Mouse (Mus musculus) CD4-positive helper T cell, adult 2 months (primary cell): ENCODE measurements around the gene Cacna2d1.

Source experiments
- DNase-seq: peaks from one replicate; pipeline ENCODE4 v3.0.0-alpha.2; 2012; ENCODE audit warnings: low read depth, missing footprints, low spot score

Cacna2d1 gene

DNA sequence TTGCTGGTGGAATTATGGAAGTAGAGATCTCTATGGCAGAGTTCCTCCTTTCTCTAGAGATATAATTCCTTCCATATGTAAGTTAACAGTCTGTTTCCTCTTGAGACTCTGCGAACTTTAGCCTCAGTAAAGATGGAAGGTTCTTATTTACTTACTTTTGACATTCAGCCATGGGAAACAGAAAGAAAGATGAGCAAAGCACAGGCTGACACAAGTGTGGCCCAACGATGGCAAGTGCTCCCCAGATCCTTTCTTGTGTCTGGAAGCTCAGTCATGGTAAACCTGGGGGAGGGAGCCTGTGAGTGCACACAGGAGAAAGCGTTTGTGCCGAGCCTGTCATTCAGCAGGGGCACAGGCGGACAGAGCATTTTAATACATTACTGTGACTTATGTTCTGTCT, 48.9 kb downstream of the Cacna2d1 start:
- no peak for DNase-seq

GRCm38 (mm10) chr5:15985228-15985858, 50.9 kb downstream of the Cacna2d1 start:
- DNase-seq = no peak

DNA sequence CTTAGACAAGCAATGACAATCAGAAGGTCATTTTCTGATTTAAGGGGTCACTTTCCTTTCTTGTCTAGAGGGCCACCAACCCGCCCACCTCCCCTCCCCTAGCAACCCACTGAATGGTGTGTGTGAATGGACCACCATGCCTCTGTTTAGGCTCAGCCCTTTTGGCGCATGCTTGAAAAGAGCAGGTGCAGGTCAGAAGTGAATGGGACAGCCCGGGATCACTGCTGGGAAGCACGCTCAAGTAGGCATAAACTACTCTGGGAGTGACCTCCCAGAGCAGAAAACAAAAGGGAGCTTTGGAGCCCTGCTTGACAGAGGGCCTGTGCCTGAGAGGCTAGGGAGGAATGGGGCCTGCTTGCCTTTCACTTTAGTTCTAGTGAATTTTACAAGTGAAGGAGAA, 51.4 kb downstream of the Cacna2d1 start:
- DNase-seq = peak; percentile 5

- no peak for DNase-seq
Measured at GRCm38 (mm10) chr5:15991428-15992139, 57.1 kb downstream of the Cacna2d1 start.

DNA sequence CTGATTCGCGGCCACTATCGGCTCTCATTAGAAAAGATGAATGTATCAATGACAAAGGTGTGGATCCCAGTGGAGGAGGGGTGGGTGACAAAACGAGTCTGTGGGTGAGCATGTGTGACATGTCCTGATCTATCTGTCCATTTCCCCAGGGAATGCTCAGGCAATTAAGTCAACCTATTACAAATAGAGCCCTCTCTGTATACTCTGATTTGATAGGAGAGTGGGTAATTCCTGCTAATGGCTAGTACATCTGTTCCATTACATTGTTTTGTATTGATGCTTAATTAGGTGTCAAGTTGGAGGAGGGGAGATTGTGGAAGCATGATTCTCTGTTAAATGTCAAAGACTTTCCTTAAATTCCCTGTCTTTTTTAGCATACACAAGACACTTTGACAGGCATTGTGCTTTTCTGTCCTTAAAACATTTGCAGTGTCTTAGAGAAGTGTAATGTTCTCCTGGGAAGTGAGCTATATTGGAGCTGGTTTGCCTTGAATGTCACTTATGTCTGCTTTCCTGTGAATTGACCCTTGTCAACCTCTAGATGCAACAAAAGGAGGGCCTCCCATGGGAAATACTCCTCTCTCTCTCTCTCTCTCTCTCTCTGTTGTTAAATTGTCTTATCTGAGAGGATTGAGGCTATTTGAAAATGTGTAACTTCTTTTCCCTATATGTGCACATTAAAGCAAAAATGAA, 58.9 kb downstream of the Cacna2d1 start:
- DNase-seq = no peak

GRCm38 (mm10) chr5:15997190-15997589, 62.7 kb downstream of the Cacna2d1 start:
- DNase-seq = no peak

GRCm38 (mm10) chr5:15997769-15998168, 63.3 kb downstream of the Cacna2d1 start:
- no peak for DNase-seq

- DNase-seq = no peak
Measured at GRCm38 (mm10) chr5:16000917-16001316, 66.4 kb downstream of the Cacna2d1 start.

GRCm38 (mm10) chr5:16002431-16003063, 68.1 kb downstream of the Cacna2d1 start:
- DNase-seq = no peak

GRCm38 (mm10) chr5:16004305-16004704, 69.8 kb downstream of the Cacna2d1 start:
- DNase-seq = no peak

DNA sequence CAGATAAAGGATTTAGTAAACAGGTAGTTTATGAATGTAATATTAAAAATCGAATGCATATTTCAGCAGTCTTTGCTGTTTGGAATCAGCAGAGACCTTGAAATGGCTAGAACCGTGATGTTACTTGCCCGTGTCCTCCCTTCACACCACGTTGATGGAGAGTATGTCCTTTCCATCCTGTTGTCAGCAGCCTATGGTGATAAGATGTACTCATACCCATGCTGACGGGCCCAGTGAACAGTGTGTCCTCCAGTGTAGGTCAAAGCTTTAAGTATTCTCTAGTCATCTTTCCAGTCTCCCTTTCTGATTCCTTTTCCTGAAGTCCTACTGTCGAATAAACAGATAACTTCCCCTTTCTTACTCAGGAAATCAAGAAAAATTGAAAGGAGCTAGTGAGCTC, 72.5 kb downstream of the Cacna2d1 start:
- DNase-seq = no peak

DNA sequence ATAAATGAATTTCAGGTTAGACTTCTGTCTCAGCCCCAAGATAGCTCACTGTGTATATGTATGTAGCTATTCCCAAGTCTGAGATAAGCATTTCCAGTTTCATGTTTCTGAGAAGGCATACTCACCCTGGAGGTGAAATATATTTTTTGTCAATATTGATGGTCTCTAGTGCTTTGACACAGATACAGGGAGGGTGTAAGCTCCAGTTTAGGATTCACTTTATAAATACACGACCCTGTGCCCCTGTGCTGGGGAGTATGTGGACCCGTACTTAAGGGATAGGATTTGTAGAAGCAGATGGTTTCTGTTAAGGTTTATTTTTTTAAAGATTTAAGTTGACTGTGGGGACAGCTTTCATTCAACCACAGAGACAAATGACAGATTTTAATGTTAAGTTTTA, 79.2 kb downstream of the Cacna2d1 start:
- DNase-seq = no peak

GRCm38 (mm10) chr5:16014392-16014791, 79.9 kb downstream of the Cacna2d1 start:
- DNase-seq = no peak

DNA sequence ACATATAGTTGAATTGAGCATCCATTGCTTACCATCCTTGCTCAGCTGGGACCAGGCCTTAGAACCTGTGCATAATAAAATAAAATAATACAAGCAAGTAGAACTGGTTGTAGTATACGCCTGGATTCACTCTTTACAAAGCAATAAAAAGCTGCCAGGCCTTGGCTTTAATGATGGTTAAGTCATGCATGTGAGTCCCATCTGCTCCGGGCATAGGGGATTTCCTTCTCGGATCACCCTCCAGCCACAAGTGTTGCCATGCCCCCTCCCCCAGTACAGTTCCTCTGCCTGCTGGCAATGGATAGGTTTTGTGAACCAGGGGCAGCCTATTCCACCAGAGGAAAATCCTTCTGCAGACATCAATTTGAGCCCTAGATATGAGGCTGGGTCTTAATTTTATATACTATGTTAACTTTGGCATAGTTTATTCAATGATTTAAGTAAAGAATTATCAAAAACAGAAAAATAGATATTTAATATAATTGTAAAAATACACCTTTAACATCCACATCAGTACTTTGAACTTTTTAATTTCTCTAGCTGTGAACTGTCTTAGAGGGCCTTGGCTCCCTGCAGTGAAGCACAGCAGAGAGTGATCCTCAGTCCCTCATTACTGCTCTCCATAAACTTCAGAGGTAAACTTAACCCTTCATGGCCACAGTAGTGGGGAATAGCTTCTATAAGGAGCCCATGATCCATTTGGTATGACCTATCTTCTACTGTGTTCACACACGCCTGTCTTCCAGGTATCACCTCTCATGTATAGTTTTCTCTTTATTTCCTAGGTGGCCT, 90.3 kb downstream of the Cacna2d1 start:
- no peak for DNase-seq

- DNase-seq = no peak
Measured at GRCm38 (mm10) chr5:16028881-16029280, 94.4 kb downstream of the Cacna2d1 start.

DNA sequence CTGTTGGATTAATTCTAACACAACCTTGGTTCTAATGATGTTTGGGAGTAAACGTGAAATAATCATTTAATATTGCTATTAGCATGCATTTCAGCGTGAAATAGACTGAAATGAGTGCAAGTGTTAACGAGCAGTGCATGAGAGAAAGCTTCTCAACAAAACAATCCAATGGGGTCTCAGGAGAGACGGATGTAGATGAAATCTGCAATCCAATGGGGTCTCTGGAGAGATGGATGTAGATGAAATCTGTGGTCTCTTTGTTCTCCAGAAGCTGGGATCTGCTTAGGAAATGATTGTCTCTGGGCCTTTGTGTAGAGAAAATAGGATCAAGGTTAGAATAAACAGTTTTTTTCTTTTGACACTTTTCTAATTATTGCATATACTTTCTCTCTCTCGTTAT, 95.0 kb downstream of the Cacna2d1 start:
- DNase-seq = no peak

DNA sequence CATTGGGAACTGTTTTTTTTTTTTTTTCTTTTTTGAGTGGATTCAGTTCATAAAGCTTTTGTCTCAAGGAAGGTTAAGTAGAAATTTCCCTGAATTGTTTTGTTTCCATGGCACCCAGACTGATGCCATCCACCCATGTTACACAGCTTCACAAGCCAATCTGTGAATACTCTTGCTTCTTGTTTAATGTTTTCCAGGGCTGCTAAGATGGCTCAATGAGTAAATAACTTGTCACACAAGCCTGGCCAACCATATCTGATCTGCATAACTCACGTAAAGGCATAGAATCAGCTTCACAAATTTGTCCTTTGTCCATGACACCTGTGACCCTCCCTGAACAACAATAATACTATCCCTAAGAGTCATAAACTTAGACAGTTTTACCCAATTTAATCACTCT, 99.1 kb downstream of the Cacna2d1 start:
- DNase-seq = no peak

DNA sequence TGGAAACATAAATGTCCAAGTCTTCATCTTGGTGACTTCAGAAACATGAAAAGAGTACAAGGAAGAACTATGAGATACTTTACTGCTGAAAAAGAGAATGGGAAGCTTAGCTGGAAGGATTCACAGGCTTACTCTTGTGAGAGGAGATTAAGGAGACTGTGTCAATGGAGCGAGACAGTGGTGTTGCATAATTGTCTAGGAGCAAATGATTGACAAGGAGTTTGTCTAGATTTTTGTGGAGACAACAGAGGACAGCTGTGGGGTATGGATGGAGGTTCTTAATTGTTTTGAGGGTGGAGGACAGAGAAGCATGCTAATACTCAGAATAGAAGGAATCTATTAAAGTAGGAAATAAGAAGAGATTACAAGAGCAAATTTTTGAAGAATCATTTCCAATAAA, 100.8 kb downstream of the Cacna2d1 start:
- DNase-seq = no peak

DNA sequence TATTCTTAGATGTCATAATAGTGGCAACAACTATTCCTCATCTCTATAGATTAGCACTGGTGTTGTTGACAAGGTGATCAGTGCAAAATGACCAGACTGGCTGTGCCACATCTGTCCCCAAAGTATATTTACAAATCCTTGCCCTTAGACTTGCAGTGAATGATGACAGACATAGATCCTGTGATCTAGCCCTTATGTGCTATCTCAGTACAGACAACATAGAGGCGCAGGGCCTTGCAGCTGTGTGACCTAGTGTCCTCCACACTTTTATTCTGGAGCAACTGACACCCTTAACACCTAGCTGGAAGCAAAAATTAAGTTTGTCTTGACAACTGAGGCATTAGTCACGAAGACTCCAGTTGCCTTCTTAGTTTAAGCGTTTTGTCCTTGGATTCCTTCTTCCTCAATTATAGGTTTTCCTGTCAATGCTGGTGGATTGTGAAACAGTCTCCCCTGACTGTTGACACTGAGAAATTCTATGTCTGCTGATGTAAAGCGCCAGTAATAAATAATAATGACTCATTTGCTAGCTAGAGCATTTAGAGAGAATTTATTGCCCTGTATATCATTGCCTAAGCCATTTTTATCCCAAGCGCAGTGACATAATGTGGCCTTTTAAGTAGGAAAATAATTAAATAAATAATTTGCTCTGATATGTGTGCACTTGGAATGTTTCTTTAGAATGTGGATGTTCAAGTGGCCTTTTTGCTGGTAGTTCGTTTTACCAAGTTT, 110.8 kb downstream of the Cacna2d1 start:
- no peak for DNase-seq

DNA sequence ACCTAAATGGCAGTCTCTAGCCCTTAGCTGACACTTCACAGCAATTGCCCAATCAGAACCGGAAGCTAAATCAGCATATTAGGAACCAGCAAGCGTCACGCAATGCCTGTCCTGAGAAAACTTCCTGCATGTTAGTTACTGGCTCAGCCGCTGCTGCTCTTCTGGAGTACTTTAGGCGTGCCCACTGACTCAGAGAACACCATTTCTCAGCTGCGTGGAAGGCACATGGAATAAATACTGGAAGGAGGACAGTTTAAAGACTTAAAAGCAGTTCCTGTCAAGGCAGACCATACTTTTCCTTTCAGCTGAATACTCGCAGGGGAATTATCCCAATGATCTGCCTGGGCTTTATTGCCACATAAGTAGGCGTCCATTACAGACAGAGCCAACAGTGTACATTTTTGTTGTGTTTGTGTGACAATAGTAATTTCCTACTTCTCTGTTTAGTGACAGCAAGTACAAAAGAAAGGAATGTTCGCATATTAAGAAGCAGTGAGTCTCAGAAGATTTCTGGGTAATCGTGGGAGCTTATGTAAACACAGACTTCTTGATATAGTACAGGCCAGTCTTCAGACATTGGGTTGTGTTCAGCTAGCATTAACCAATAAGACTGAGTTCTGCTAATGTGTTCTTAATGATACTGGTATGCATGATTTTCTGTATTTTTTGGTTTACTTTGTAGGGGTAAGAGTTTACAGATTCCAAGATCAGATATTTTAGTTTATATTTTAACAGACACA, 113.1 kb downstream of the Cacna2d1 start:
- no peak for DNase-seq
